In the genomic region with DNA sequence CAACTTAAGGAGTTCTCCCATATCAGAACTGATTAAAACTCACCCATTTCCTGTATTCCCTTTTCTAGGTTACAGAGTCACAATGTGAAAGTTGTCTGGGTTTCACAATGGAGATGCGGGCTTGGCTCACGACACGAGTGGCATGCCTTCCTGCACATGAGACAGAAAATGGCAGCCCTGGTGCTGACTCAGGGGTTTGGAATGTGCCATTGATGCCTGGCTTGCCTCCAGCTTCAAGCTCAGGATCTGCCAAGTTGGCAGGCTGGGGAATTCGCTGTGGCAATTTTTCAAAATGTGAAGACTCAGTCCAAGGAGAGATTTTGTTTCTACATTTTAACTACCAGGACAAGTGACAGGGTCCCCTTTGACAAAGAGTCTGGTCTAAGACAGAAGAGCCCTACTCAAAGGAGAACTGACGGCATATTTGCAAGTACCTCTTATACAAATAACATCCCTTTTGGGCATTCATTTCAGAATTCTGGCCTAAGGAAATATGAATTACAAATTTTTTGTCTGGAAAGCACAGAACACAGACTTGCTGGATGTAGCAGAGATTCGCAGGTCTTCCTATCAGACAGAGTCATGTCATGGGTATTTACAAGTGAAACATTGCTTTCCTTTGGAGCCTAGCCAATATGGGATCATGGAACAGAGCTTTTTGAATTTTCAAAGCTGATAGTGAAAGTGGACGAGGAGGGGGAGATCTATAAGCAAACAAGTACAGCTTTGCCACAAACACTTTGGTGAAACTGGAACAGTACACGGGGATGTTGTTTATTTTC, we compare ENCODE assay signal across 9 mouse cellular contexts.
DNase-seq lines count a peak whose midpoint lies in the region; ATAC-seq lines count a peak whose summit lies in the region.
"Had no signal": no experiment of that assay in that cellular context is flagged by ENCODE, and none has a peak within 500 bp of the region (broad histone marks: within the 10 kb centered on the region; RNA-seq: fewer than 3 reads in every experiment).

No protein-coding gene starts in this region.

- 21% methylated on average over 8 of the region's 8 CpGs for WGBS in forebrain, embryonic 13.5 days
- 13% methylated on average over 8 of the region's 8 CpGs for WGBS in heart, embryonic 16.5 days

- ATAC-seq in forebrain, embryonic 13.5 days = peak; percentile 90
- peak; percentile 81; the same call in 1 of the 2 replicates for ATAC-seq in heart, embryonic 16.5 days (replicated peaks; ENCODE audit: extremely low read depth, insufficient read depth, low FRiP score)

- DNase-seq in MN1 (ENCODE audit: low spot score) = peak; percentile 9
- DNase-seq in brain, embryonic 18.5 days (ENCODE audit: low read depth, low spot score) = peak; percentile 73
- DNase-seq in layer of hippocampus, adult 9-11 months = peak; percentile 28
- peak; percentile 65 for DNase-seq in lung, postnatal 36 days
- DNase-seq in right cerebral cortex, postnatal 25 days = peak; percentile 22
- DNase-seq in spleen, postnatal 4 days (ENCODE audit: low spot score in 2 of 2) = no peak

- peak overlapping the region; percentile 48 for H3K4me2 ChIP-seq in forebrain, embryonic 13.5 days
- H3K4me2 ChIP-seq in heart, embryonic 16.5 days (ENCODE audit: low read depth, low read length) = peak overlapping the region; percentile 46

- H3K9me3 ChIP-seq in forebrain, embryonic 13.5 days (replicated peaks) = no peaks in the 10 kb centered on the region
- no peaks in the 10 kb centered on the region for H3K9me3 ChIP-seq in heart, embryonic 16.5 days (replicated peaks; ENCODE audit: control insufficient read depth, low read length)

- 0 out of 2 replicates have a peak overlapping the region, but pooled peaks have one; percentile 7 for H3K4me3 ChIP-seq in forebrain, embryonic 13.5 days
- H3K4me3 ChIP-seq in heart, embryonic 16.5 days (ENCODE audit: low read length) = peak overlapping the region; percentile 4; the same call in 1 of the 2 replicates

- no peaks in the 10 kb centered on the region for H3K27me3 ChIP-seq in forebrain, embryonic 13.5 days
- H3K27me3 ChIP-seq in heart, embryonic 16.5 days (ENCODE audit: control insufficient read depth, insufficient read depth, low read length) = no peaks in the 10 kb centered on the region

- peak overlapping the region; percentile 77 for H3K27ac ChIP-seq in forebrain, embryonic 13.5 days
- peak overlapping the region; percentile 76 for H3K27ac ChIP-seq in heart, embryonic 16.5 days (ENCODE audit: low read length)
- H3K27ac ChIP-seq: liver, embryonic 14.5 days had no signal

- no peak overlapping the region for H3K9ac ChIP-seq in forebrain, embryonic 13.5 days
- H3K9ac ChIP-seq in heart, embryonic 16.5 days (ENCODE audit: low read length) = no peak overlapping the region
- H3K9ac ChIP-seq: liver, embryonic 14.5 days had no signal

- H3K36me3 ChIP-seq in forebrain, embryonic 13.5 days (ENCODE audit: poor library complexity, severe bottlenecking) = no peaks in the 10 kb centered on the region
- no peaks in the 10 kb centered on the region for H3K36me3 ChIP-seq in heart, embryonic 16.5 days (ENCODE audit: control insufficient read depth, insufficient read depth)

- peaks cover 23% of the 10 kb centered on the region for H3K4me1 ChIP-seq in forebrain, embryonic 13.5 days
- peaks cover 13% of the 10 kb centered on the region for H3K4me1 ChIP-seq in heart, embryonic 16.5 days (ENCODE audit: control insufficient read depth, insufficient read depth, low read length)

Comparison
In these comparisons a context has a peak if more than half of its experiments do, and no peak if none do; other contexts are left out.
1. DNase-seq: peak in MN1 (single experiment), brain, embryonic 18.5 days (single experiment), layer of hippocampus, adult 9-11 months (single experiment), lung, postnatal 36 days (single experiment) and right cerebral cortex, postnatal 25 days (single experiment); none in spleen, postnatal 4 days (0 of 2).